Mouse (Mus musculus) erythroblast, embryonic 14.5 days (primary cell): ENCODE results near the gene Mtg2. TPM values are rescaled to one million over a fixed set of nuclear protein-coding genes. Genes with fewer than 3 reads are reported as not detected.

Experiments used
- H3K27me3 ChIP-seq: 2 replicates; pipeline ENCODE4 v1.6.1; 2012; ENCODE audit warnings: inconsistent platforms; ENCODE audit not compliant: control insufficient read depth
- H3K36me3 ChIP-seq: 2 replicates; pipeline ENCODE4 v1.6.1; 2012; ENCODE audit warnings: mild to moderate bottlenecking, inconsistent platforms; ENCODE audit not compliant: control insufficient read depth
- H3K4me1 ChIP-seq: 2 replicates; pipeline ENCODE4 v1.6.1; 2012; ENCODE audit warnings: inconsistent platforms; ENCODE audit not compliant: control insufficient read depth
- H3K4me3 ChIP-seq: replicated peaks from 2 replicates; pipeline ENCODE3; 2012; ENCODE audit warnings: moderate library complexity, mild to moderate bottlenecking, inconsistent platforms
- H3K9me3 ChIP-seq: 2 replicates; pipeline ENCODE4 v1.6.1; 2012; ENCODE audit warnings: low read length, inconsistent platforms, mixed read lengths; ENCODE audit not compliant: control insufficient read depth
- GATA1 ChIP-seq: IDR thresholded peaks from 2 replicates; pipeline ENCODE4 v1.6.1; 2012; ENCODE audit warnings: low read length, inconsistent platforms, mixed read lengths
- TAL1 ChIP-seq: IDR thresholded peaks from 3 replicates; pipeline ENCODE4 v1.6.1; 2012; ENCODE audit warnings: low read length, inconsistent platforms, mixed read lengths
- polyA plus RNA-seq: library from polyadenylated mRNA; stranded (reverse); fragments of >175 nt; gene quantifications from 2 replicates; pipeline ENCODE4 v1.2.3, GENCODE M21; 2012

Gene Mtg2
- polyA plus RNA-seq, 1 experiment, result 1.0 TPM

DNA sequence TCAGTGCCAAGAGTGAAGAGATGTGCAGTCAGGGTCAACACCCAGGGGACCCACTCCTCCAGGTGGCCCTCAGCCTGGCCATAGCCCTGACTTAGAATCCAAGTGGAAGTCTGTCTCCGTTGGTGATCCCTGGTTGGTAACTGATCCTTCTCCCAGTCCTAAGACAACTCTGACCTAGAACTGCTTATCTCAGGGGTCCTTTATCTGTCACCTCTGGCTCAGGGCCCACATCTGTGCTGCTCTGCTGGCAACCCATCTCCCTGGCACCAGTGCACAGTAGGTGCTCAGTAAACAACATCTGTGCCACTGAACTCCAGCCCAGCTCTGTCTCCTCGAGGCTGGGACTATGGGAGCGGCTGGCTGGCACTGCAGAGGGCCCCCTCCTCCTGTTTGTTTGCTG, 27.2 kb downstream of the Mtg2 start:
- Histone ChIP-seq H3K4me1 (peaks cover 16% of the 10 kb centered on the region), H3K27me3 (peaks cover 63% of the 10 kb centered on the region), H3K4me3 (no peak overlapping the region), H3K36me3 (no peaks in the 10 kb centered on the region), H3K9me3 (no peaks in the 10 kb centered on the region; the same call in 1 of the 2 replicates)
- TF ChIP-seq GATA1 (no peak), TAL1 (no peak)

- TF ChIP-seq GATA1, result no peak
- no peak for TF ChIP-seq TAL1
Measured at GRCm38 (mm10) chr2:180098167-180098566, 27.8 kb downstream of the Mtg2 start.

DNA sequence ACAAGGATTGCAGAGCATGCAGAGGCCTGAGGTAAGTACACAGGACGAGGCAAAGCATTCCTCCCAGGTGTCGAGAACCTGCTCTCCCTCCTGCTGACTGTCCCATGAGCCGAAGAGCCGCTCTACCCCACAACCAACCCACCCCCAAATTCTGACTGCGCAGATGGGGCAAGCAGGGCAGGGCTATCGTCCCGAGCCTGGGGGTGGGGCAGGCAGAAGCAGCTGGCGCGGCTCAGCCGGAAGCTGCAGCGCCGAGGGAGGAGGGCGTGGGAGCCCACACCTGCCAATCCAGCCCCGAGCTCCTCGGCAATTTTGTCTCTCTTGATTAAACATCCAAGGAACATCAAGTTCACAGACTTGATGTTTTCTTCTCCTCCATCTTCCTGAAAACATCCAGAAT, 29.1 kb downstream of the Mtg2 start:
- H3K9me3 ChIP-seq, result no peaks in the 10 kb centered on the region; the same call in 1 of the 2 replicates
- TF ChIP-seq TAL1, result no peak
- TF ChIP-seq GATA1, result no peak
- H3K4me3 ChIP-seq, result no peak overlapping the region
- peaks cover 24% of the 10 kb centered on the region for H3K4me1 ChIP-seq
- no peaks in the 10 kb centered on the region for H3K36me3 ChIP-seq
- peaks cover 83% of the 10 kb centered on the region for H3K27me3 ChIP-seq

More at GRCm38 (mm10) chr2:180098167-180098566, 27.8 kb downstream of the Mtg2 start:
- Histone ChIP-seq H3K36me3 (no peaks in the 10 kb centered on the region), H3K27me3 (peaks cover 69% of the 10 kb centered on the region), H3K4me3 (no peak overlapping the region), H3K4me1 (peaks cover 16% of the 10 kb centered on the region), H3K9me3 (no peaks in the 10 kb centered on the region; the same call in 1 of the 2 replicates)

- no peak for TF ChIP-seq TAL1
- no peak for TF ChIP-seq GATA1
- H3K36me3 ChIP-seq, result no peaks in the 10 kb centered on the region
- peaks cover 22% of the 10 kb centered on the region for H3K4me1 ChIP-seq
- peaks cover 77% of the 10 kb centered on the region for H3K27me3 ChIP-seq
- H3K4me3 ChIP-seq, result no peak overlapping the region
- no peaks in the 10 kb centered on the region; the same call in 1 of the 2 replicates for H3K9me3 ChIP-seq
Measured at GRCm38 (mm10) chr2:180103151-180103977, 33.0 kb downstream of the Mtg2 start.

DNA sequence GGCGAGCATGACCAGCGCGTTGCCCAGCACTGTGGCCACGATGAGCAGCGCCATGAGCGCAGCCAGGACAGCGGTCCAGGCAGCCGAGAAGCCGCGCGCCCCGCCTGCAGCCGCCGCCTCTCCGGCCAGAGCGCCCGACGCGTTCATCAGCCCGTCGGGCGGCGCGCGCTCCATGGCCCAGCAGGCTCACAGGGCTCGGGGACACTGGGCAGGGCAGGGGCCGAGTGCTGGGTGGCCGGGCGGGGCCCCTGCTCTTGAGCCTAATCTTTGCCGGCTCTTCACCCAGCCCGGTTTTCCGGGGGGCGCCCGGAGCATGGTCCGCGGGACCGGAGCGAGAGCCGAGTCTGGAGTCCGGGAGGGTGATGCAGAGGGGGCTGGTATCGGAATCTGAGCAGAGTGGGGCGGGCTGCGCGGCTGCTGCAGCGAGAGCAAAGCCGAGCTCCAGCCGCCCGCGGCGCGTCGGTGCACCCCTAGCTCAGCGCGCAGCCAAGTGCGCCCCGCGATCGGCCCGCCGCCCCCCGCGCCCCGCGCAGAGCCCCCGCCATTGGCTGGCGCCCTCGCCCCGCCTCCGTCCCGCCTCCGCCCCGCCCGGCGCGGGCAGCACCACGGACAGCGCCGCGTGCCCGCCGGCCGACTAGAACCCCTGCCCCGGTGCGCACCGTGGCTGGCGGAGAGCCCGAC, 33.7 kb downstream of the Mtg2 start, which contains the start of gene Hrh3:
TSS of gene Hrh3 (minus strand) at position 511 of the 681 bp plus-strand sequence.
- peaks cover 19% of the 10 kb centered on the region for H3K4me1 ChIP-seq
- peak within 1 kb of the TSS; percentile 37 for H3K4me3 ChIP-seq
- H3K36me3 ChIP-seq, result no peaks in the 10 kb centered on the region
- H3K27me3 ChIP-seq, result peaks cover 75% of the 10 kb centered on the region
- no peaks in the 10 kb centered on the region; the same call in 1 of the 2 replicates for H3K9me3 ChIP-seq
- TF ChIP-seq GATA1, result no peak
- TF ChIP-seq TAL1, result no peak

DNA sequence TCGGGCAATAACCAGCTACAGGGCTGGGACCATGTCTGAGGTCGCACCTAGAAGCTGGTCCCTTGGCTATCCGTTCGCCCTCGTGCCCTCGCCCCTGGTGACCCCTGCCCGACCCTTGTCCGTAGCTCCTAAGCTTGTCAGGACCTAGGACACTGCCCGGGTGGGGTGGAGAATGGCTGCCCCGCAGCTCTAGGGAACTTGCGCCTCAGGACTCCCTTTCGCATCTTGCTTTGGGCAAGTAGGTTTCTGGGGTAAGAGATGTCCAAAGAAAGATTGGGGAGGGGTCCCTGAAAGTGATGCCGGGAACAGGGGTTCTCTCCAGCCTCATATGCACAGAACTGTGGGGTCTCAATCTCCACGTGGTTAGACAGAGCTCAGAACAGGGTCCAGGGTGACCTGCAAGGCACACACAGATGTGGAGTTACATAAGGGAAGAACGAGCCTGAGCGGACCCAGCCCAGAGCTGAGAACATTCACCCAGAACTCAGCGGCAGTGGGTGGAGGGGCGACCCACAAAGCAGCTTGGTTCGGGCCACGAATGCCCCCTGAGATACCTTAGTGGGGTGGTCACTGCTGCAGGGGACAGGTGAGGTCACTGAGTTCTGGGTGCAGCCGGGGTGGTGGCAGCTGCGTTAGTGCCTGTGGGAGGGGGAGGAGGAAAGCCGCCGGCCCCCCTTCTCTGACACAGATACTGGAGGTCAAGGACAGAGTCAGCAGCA, 34.4 kb downstream of the Mtg2 start:
- H3K4me3 ChIP-seq, result no peak overlapping the region
- TF ChIP-seq TAL1 (no peak), GATA1 (no peak)
- H3K27me3 ChIP-seq, result peaks cover 68% of the 10 kb centered on the region
- H3K4me1 ChIP-seq, result peaks cover 15% of the 10 kb centered on the region
- H3K9me3 ChIP-seq, result no peaks in the 10 kb centered on the region; the same call in 1 of the 2 replicates
- no peaks in the 10 kb centered on the region for H3K36me3 ChIP-seq

DNA sequence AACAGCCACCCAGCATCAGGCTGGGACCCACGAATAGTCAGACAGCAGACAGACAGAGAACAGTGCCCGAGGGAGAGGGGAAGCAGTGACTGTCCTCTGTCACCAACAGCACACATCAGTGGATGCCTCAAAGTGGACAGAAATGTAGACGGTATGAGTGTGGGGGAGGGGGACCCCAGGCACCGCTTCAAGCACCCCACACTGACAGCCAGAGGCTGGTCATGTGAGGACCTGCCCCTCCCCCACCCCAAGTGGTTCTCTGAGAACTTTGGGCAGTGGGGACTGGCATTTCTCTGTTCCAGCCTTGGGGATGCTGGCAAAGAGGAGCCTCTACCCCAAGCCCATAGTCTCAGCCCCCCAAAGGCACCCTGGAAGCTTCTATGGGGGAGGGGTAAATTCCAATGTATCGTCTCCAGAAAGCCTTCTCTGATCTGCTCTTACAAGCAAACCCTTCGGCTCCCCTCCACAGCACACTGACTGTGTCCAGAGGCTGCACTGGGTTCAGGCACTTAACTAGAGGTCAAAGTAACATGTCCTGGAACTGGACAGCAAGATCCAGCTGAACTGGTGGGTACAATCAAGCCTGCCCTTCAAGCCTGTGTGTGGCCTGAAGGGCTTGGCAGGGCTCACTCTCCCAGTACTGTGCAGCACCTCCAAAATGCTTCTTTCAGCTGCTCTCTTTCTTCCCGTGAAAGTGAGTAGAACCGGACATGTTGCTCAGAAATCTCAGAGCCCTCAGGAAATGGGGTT, 35.2 kb downstream of the Mtg2 start:
- Histone ChIP-seq H3K4me1 (peaks cover 13% of the 10 kb centered on the region), H3K36me3 (no peaks in the 10 kb centered on the region), H3K4me3 (no peak overlapping the region), H3K27me3 (peaks cover 63% of the 10 kb centered on the region), H3K9me3 (no peaks in the 10 kb centered on the region; the same call in 1 of the 2 replicates)
- TF ChIP-seq GATA1 (no peak), TAL1 (no peak)

- Histone ChIP-seq H3K27me3 (peaks cover 49% of the 10 kb centered on the region), H3K4me1 (peaks cover 13% of the 10 kb centered on the region), H3K36me3 (no peaks in the 10 kb centered on the region), H3K9me3 (no peaks in the 10 kb centered on the region; the same call in 1 of the 2 replicates), H3K4me3 (no peak overlapping the region)
- TF ChIP-seq GATA1 (no peak), TAL1 (no peak)
Measured at GRCm38 (mm10) chr2:180107081-180107480, 36.7 kb downstream of the Mtg2 start.

GRCm38 (mm10) chr2:180108285-180108684, 37.9 kb downstream of the Mtg2 start:
- Histone ChIP-seq H3K27me3 (peaks cover 37% of the 10 kb centered on the region), H3K4me3 (no peak overlapping the region), H3K36me3 (no peaks in the 10 kb centered on the region), H3K9me3 (no peaks in the 10 kb centered on the region), H3K4me1 (peaks cover 13% of the 10 kb centered on the region)
- TF ChIP-seq TAL1 (no peak), GATA1 (no peak)
